Mouse (Mus musculus) bone marrow macrophage, adult 2 months (primary cell): ENCODE measurements around the gene Exoc3.

Experiments used
- CTCF ChIP-seq: IDR thresholded peaks from 2 replicates; pipeline ENCODE4 v1.5.1; 2012; ENCODE audit warnings: low read depth, mild to moderate bottlenecking, low read length, moderate library complexity
- POLR2A ChIP-seq: IDR thresholded peaks from 2 replicates; pipeline ENCODE4 v1.6.1; 2012; ENCODE audit warnings: mild to moderate bottlenecking, low read depth, low read length, borderline replicate concordance

GRCm38 (mm10) chr13:74218441-74218840 lies 9.9 kb upstream of the Exoc3 start:
- TF ChIP-seq CTCF (no peak), POLR2A (no peak)
